Mouse (Mus musculus) bone marrow, adult 2 months (tissue): ENCODE data around the gene Lztr1. TPM values are rescaled to one million over a fixed set of nuclear protein-coding genes. Genes with fewer than 3 reads are reported as not detected.
A peak's percentile ranks its signal among the peaks of the same experiment; 100 is the strongest.

Source experiments
- H3K27ac ChIP-seq: fragments of 200-500 bp; 2 replicates; pipeline ENCODE4 v1.5.1; 2012; ENCODE audit warnings: low read depth, mild to moderate bottlenecking, control low read depth, inconsistent platforms, low read length; ENCODE audit not compliant: control insufficient read depth, poor library complexity, insufficient read depth
- H3K4me1 ChIP-seq: fragments of 200-500 bp; 2 replicates; pipeline ENCODE4 v1.6.1; 2011; ENCODE audit warnings: low read length; ENCODE audit not compliant: control insufficient read depth, insufficient read depth
- H3K4me3 ChIP-seq: fragments of 200-500 bp; replicated peaks from 2 replicates; pipeline ENCODE3; 2011; ENCODE audit warnings: mild to moderate bottlenecking, low read depth, low read length, control low read depth; ENCODE audit not compliant: control insufficient read depth
- CTCF ChIP-seq: fragments of 200-500 bp; IDR thresholded peaks from 2 replicates; pipeline ENCODE4 v1.5.1; 2011; ENCODE audit warnings: low read length, control low read depth; ENCODE audit not compliant: control insufficient read depth, insufficient read depth
- POLR2A ChIP-seq: fragments of 200-500 bp; IDR thresholded peaks from 2 replicates; pipeline ENCODE4 v1.6.1; 2011; ENCODE audit warnings: low read depth, mild to moderate bottlenecking, control low read depth, low read length, borderline replicate concordance; ENCODE audit not compliant: control insufficient read depth
- WGBS: fragments of 180-500 bp; shearing (Covaris S2); methylation state at CpG from one replicate; pipeline ENCODE4 v1.1.7; 2018; 5-methylcytosine and 5-hydroxymethylcytosine counted together
- polyA plus RNA-seq: library from polyadenylated mRNA; stranded (reverse); fragments of >200 nt; gene quantifications from 2 replicates; pipeline ENCODE4 v1.2.4, GENCODE M21; 2011; ENCODE audit warnings: low replicate concordance; ENCODE audit not compliant: missing spikeins, insufficient read depth, insufficient read length

Gene Lztr1
- polyA plus RNA-seq, 1 experiment, result 40.6 TPM

DNA sequence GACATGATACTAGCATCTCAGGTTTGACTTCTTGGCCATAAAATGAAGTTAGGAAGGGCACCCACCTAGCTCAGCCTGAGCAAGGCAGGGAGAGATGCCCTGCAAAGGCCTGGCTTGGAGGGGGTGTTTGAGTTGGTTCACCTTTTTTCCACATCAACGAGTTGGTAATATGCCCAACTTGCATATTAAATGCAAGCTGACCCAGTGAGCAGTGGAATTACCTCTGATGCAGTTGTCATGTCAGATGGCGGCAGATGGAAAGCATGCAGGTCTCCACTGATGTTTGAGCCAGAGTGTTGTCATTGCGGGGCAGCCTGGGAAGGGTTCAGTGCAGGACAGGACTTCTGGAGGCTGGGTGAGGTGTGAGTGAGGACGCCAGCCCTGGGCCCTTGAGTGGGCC, 2.9 kb downstream of the Lztr1 start:
- Histone ChIP-seq H3K4me1 (peaks cover 4% of the 10 kb centered on the region), H3K27ac (no peak overlapping the region), H3K4me3 (no peak overlapping the region)
- TF ChIP-seq POLR2A (no peak), CTCF (no peak)
- WGBS, result 91% methylated on average over 4 of the region's 4 CpGs

DNA sequence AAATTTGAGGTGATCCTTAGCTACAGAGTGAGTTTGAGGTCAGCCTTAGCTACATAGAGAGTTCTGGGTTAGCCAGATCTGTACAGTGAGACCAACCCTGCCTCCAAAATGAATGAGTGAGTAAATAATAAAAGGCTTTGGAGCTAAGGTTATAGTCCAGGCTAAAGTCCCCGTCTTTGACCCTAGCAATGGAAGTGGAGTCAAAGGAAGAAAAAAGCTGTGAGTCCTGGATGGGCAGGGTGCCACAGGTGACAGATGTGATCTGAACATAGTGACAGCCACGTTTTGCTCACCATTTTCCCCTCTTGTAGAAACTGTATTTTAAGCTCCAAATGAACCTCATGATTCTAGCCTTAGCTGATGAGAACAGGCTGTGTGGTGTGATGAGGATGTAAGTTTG, 10.4 kb downstream of the Lztr1 start:
- 81% methylated on average over 2 of the region's 2 CpGs for WGBS
- no peak overlapping the region for H3K4me3 ChIP-seq

DNA sequence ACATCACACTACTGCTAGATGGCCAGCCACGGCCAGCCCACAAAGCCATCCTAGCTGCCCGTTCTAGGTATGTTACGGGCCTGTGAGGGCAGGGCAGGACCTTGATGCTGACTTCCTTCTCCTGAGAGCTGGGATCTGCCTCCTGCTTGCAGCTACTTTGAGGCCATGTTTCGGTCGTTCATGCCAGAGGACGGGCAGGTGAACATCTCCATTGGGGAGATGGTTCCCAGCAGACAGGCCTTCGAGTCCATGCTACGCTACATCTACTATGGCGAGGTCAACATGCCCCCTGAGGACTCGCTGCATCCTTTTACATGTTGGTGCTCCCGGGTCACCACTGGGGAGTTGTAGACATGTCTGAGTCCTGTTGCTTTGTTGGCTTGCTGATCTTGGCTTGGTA, 15.7 kb downstream of the Lztr1 start:
- 88% methylated on average over 11 of the region's 11 CpGs for WGBS
- H3K27ac ChIP-seq, result no peak overlapping the region
- H3K4me1 ChIP-seq, result no peaks in the 10 kb centered on the region
- H3K4me3 ChIP-seq, result no peak overlapping the region
- TF ChIP-seq CTCF (no peak), POLR2A (no peak)

More for the DNA sequence above, 10.4 kb downstream of the Lztr1 start:
- Histone ChIP-seq H3K4me1 (no peaks in the 10 kb centered on the region), H3K27ac (no peak overlapping the region)
- no peak for TF ChIP-seq CTCF
- TF ChIP-seq POLR2A, result no peak

DNA sequence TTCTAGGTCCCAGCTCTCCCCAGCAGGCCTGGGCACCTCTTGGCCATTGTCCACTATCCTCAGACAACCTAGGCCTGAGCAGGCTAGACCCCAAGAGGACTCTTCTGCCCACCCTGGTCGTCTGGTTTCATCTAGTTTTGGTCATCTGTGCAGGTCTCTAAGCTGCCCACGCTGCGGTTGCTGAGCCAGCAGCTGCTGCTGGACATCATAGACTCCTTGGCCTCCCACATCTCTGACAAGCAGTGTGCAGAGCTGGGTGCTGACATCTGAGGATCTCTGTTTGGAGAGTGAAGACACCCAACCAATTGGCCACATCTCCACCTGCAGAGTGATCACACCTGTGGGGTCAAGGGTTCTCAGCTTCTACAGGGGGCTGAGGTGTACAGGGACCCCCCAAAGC, 17.0 kb downstream of the Lztr1 start:
- no peak overlapping the region for H3K27ac ChIP-seq
- TF ChIP-seq POLR2A (no peak), CTCF (no peak)
- H3K4me1 ChIP-seq, result peaks cover 2% of the 10 kb centered on the region; the same call in 1 of the 2 replicates
- H3K4me3 ChIP-seq, result no peak overlapping the region
- 82% methylated on average over 3 of the region's 3 CpGs for WGBS

DNA sequence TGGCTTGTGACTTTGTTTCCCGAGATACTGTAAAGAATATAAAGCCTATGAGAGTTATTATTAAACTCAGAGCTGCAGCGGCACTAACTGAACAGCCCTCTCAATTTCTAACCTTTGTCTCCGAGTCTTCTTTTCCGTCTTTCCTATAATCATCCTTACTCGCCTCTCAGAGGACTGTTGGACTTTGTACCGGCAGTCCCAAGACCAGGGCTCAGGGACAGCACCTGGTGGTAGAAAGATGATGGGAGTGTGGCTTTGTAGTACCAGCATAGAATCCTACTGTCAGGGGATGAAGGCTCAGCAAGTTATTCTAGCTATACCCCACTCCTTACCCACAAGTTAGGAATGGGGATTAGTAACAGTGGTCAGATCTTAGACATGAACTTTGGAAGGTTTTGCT, 17.7 kb downstream of the Lztr1 start:
- Histone ChIP-seq H3K27ac (no peak overlapping the region), H3K4me1 (peaks cover 2% of the 10 kb centered on the region; the same call in 1 of the 2 replicates), H3K4me3 (no peak overlapping the region)
- WGBS, result 85% methylated on average over 6 of the region's 6 CpGs
- TF ChIP-seq CTCF (no peak), POLR2A (no peak)

DNA sequence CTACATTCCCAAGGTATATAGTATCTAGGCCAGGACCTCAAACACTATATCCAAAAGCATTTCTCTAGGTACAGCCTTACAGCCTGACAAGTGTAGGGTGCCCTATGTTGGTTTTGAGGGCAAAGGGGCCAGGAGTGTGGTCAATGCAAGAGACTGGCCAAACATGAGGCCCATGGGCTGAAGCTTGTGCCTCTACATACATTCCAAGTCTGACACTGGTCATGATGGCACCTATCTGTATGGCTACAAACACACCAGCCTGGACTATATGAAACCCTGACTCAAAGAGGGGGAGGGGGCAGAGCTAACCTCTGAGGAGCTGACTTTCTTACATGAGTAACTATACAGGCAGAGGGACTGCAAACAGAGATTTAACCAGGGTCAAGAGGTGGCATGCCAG, 19.1 kb downstream of the Lztr1 start:
- Histone ChIP-seq H3K27ac (no peak overlapping the region), H3K4me3 (no peak overlapping the region), H3K4me1 (peaks cover 2% of the 10 kb centered on the region; the same call in 1 of the 2 replicates)
- TF ChIP-seq POLR2A (no peak), CTCF (no peak)

DNA sequence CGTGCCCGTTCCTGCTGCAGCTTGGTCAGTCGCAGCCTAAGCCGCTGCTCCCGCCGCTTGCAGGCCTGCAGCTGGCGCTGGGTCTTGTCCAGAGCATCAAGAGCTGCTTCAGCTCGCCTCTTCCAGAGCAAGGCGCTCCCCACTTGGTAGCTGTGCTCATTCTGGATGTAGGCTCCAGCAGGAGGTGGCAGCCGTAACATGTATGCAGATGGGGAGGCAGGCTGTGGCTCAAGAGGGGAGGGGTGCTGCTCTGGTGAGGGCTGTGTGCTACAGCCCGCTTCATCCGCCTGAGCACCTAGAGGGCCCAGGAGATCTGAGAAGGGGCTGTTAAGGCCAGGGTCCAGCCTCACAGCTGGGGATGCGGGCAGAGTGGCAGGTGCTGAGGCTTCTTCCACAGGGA, 19.8 kb downstream of the Lztr1 start:
- WGBS, result 93% methylated on average over 13 of the region's 13 CpGs
- TF ChIP-seq POLR2A (no peak), CTCF (no peak)
- Histone ChIP-seq H3K4me1 (peaks cover 2% of the 10 kb centered on the region; the same call in 1 of the 2 replicates), H3K27ac (no peak overlapping the region), H3K4me3 (no peak overlapping the region)

DNA sequence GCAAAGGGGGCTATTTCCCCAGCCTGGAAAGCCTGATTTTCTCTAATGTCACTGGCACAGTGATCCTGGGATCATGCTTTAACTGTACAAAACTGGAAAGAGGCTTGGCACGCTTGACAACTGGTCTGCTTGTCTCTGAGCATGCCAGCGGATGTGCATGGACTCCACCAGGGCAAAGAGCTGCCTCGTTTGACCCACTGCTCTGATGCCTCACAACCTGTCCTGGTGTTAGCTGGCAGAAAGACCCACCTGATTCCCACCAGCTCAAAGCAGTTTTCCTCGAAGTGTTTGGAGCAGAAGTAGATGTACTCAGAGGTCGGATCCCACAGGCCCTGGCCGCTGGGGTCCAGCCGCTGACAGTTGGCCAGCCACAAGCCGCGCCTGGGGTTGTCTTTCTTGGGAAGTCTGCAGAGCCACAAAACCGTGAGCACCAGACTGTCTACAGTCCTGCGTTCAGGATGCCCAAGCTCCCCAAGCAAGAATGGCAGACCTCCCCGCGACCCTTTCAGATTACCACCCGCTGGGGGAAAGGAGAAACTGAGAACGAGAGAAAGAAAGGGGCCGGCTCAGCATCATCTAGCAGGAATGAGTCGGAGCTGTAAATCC, 21.6 kb downstream of the Lztr1 start:
- Histone ChIP-seq H3K27ac (peak overlapping the region; percentile 93), H3K4me1 (peaks cover 2% of the 10 kb centered on the region; the same call in 1 of the 2 replicates), H3K4me3 (peak overlapping the region; percentile 96)
- TF ChIP-seq POLR2A (no peak), CTCF (no peak)
- 8% methylated on average over 17 of the region's 17 CpGs for WGBS
